Mouse (Mus musculus) lung, postnatal 0 days (tissue): ENCODE results near the gene Slc30a7.

Experiments used
- CTCF ChIP-seq: IDR thresholded peaks from 2 replicates; pipeline ENCODE4 v1.5.1; 2016; ENCODE audit warnings: antibody characterized with exemption, mild to moderate bottlenecking
- EP300 ChIP-seq: IDR thresholded peaks from 2 replicates; pipeline ENCODE4 v1.6.1; 2016; ENCODE audit warnings: antibody characterized with exemption, mild to moderate bottlenecking, control low read depth

GRCm38 (mm10) chr3:115951221-115951620 is 56.0 kb downstream of the Slc30a7 start:
- TF ChIP-seq CTCF, result no peak
- no peak for TF ChIP-seq EP300
